Mouse (Mus musculus) cerebellum, adult 2 months (tissue): Measurements from ENCODE around the gene Nbas.

Experiments
- CTCF ChIP-seq: fragments of 200-500 bp; IDR thresholded peaks from 2 replicates; pipeline ENCODE4 v1.5.1; 2011; ENCODE audit warnings: low read depth, mild to moderate bottlenecking, control low read depth, low read length, moderate library complexity, borderline replicate concordance; ENCODE audit not compliant: insufficient read depth
- POLR2A ChIP-seq: fragments of 200-500 bp; IDR thresholded peaks from 2 replicates; pipeline ENCODE4 v1.6.1; 2011; ENCODE audit warnings: low read length, control low read depth, borderline replicate concordance; ENCODE audit not compliant: insufficient read depth

- no peak for TF ChIP-seq CTCF
- no peak for TF ChIP-seq POLR2A
Measured at GRCm38 (mm10) chr12:13486278-13486677, 217.3 kb downstream of the Nbas start.
